Mouse (Mus musculus): ENCODE data around the gene Pnn.
"Not testable (repeated sequence)": the region's sequence is repeated elsewhere in the genome, so short reads cannot be mapped to it uniquely, and the experiment has no call there.

The Pnn gene

GRCm38 (mm10) chr12:59066448-59067077 lies at the start of gene Pnn:
Pnn (plus strand) TSS chr12:59066884.
- DNase-seq (ENCODE audit: low spot score): peak; percentile 98

DNA sequence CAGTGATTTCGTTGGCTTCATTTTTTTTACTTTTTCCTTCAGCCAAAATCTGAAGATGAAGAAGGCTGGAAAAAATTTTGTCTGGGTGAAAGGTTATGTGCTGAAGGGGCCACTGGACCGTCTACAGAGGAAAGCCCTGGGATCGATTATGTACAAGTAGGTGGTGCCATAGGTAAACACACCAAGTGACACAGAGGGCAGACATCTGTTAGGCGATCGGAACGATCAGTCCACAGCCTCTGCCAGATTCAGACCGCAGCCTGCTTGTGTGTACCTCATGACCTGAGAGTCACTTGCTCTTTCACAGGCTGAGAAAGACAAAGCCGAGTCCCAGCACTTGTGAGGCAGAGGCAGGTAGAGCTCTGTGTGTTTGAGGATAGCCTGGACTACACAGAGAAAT lies 48.7 kb upstream of the Pnn start:
- no peak for DNase-seq (ENCODE audit: low spot score)

GRCm38 (mm10) chr12:59019891-59020290 lies 46.8 kb upstream of the Pnn start:
- DNase-seq (ENCODE audit: low spot score): no peak

- no peak for DNase-seq (ENCODE audit: low spot score)
Observed at GRCm38 (mm10) chr12:59021306-59021705, 45.4 kb upstream of the Pnn start.

DNA sequence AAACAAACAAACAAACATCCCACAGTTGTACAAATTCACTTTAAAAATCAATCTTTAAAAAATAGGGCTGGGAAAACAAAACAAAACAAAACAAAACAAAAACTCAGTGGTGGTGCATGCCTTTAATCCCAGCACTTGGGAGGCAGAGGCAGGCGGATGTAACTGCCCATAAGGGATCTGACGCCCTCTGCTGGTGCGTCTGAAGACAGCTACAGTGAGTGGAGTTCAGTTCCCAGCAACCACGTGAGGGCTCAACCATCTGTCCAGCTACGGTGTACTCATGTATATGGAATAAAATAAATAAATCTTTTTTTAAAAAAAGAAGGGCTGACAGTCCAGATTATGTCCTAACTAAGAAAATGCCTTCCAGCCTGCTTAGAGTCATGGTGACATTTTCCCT lies 34.6 kb upstream of the Pnn start:
- DNase-seq (ENCODE audit: low spot score): no peak

DNA sequence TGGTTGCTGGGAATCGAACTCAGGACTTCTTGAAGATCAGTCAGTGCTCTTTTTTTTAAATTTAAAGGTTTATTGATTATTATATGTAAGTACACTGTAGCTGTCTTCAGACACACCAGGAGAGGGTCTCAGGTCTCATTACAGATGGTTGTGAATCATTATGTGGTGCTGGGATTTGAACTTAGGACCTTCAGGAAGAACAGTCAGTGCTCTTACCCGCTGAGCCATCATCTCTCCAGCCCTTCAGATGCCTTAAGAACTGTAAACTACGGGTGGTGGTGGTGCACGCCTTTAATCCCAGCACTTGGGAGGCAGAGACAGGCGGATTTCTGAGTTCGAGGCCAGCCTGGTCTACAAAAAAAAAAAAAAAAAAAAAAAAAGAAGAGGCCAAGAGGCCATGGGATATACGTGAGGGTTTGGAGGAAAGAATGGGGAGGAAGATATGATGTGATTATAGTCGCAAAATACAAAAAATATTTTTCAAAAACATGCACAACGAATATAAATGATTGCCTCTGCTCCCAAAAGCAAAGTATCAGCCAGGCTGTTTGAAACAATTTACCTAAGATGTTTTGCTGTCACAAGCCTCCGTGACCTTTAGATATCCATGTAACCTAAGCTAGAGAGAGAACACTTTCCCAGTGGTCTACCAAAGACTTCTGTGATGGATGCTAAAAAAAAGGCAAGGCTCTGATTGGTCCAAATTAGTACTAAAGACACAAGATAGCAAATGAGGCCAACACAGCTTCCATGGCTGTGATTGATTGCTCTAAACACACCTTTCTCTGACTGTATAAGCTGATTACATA lies 27.3 kb upstream of the Pnn start:
- no peak for DNase-seq (ENCODE audit: low spot score)

- DNase-seq (ENCODE audit: low spot score): peak; percentile 91
Observed at GRCm38 (mm10) chr12:59039971-59040844, 26.5 kb upstream of the Pnn start.

DNA sequence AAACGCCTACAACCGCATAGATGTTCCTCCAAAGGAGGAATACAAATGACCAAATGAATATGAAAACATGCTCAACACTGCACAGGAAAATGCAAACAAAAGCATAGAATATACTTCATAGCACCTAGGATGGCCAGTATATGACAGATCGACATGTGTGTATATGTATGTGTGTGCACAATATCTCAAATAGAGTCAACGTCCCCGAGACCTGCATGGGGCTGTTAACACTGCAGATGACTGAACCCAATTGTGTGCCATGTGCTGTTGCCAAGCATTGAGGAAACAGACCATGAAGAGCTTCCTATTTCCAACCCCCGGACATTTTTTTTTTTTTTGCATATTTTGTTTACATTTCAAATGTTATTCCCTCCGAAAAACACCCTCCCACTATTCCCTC lies 25.8 kb upstream of the Pnn start:
- DNase-seq (ENCODE audit: low spot score): no peak

DNA sequence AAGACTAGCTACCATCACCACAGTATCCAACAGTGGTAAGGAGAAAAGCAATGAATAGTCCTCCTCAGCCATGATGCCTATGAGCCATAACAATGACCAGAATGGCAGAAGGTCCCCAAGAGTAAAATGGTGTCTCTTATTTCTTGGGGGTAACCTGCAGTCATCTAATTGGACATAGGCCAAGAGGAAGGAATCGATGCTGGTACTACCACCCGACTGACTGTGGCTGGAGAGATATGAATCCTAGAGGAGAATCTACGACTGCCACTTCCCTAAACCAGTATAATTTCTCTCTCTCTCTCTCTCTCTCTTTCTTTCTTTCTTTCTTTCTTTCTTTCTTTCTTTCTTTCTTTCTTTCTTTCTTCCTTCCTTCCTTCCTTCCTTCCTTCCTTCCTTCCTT lies 14.2 kb upstream of the Pnn start:
- no peak for DNase-seq (ENCODE audit: low spot score)

DNA sequence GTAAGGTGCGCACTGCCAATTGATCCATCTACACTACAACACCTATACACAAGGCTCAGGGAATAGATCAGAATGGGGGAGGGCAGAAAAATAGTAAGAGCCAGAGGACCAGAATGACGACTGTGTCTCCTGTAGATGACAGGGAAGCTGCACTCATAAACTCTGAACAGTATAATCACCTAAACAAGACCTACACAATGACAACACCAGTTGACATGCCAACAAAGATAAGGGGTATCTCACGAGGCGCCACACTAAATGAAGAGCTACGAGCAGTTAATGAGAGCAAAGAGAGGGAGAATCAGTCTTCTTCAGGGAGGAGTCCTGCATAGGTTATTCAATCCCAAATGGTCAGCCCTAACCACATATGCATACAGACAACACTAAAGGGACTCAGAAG lies 13.5 kb upstream of the Pnn start:
- no peak for DNase-seq (ENCODE audit: low spot score)

DNA sequence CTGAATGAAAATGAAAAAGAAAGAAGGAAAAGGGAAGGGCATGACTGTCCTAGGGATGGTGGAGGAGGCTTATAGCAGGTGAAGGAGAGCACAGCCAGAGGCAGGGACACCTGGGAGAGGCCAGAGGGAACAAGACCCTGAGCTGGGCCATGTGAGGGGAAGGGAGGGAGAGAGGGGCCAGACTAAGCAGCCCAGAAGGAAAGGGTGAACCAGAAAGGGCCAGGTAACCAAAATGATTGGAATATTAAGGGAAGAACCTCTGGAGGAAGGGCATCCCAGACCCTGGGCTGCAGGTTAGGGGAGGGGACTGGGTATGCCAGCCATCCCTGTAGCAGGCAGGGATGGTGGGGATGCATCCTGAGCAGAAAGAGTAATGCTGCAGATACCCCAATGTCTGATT lies 12.7 kb upstream of the Pnn start:
- no peak for DNase-seq (ENCODE audit: low spot score)

DNA sequence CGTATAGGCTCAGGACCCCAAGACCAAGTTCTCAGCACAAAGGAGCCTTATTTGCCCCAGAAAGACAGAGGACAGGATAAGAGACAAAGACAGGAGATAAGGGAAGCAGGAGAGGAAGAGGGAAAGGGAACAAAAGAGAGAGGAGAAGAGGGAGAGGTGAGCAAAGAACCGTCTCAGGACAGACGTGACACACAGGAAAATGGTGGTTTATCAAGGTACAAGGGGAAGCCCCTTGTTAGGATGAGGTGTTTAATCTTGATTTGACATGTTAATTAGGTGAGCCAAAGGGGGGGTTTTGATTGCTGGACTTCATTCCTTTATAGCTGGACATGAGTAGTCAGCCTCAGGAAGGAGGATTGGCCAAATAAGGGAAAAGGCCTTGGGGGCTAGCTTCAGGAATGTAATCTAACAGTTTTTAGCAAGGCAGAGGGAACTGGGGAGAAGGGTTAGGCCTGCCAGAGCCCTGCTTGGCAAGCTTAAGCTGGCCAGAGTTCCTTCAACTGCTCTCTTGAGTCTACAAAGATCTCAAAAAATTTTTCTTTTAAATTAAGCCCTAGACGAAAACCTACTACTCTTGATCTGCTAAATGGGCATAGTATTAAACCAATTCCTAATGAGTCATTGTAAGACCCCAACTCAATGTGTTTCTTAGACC lies 11.4 kb upstream of the Pnn start:
- no peak for DNase-seq (ENCODE audit: low spot score)

DNA sequence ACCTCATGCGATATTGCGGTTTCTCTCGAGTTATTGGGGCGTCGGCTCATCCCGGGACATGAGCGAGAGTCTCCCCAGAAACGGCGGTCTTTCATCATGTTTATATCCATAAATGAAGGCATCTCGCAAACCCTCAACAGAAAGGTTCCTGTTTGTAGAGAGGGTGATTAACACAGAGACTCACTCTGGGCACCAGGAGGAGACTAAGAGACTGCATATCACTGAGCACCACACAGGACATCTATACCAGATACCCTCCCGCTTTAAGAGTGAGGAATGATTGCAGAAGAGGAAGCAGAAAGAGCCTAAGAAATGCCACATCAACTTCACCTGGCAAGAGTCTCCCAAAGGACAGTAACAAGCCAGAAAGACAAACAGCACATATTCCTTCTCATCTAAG lies 10.5 kb upstream of the Pnn start:
- no peak for DNase-seq (ENCODE audit: low spot score)

DNA sequence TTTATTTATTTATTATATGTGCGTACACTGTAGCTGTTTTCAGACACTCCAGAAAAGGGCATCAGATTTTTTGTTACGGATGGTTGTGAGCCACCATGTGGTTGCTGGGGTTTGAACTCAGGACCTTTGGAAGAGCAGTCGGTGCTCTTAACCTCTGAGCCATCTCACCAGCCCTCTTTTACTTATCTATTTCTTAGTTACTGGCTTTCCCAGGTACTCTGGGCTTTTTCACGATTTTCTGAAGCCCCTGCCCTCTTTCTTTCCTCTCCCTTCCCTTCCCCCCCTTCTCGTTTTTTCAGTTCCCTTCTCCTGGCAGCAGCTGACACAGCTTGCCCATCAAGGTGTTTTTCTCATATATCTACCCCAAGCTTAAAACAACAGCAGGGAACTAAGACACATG lies 8.4 kb upstream of the Pnn start:
- not testable (repeated sequence) for DNase-seq (ENCODE audit: low spot score)

GRCm38 (mm10) chr12:59060322-59060721 lies 6.4 kb upstream of the Pnn start:
- DNase-seq (ENCODE audit: low spot score): no peak

DNA sequence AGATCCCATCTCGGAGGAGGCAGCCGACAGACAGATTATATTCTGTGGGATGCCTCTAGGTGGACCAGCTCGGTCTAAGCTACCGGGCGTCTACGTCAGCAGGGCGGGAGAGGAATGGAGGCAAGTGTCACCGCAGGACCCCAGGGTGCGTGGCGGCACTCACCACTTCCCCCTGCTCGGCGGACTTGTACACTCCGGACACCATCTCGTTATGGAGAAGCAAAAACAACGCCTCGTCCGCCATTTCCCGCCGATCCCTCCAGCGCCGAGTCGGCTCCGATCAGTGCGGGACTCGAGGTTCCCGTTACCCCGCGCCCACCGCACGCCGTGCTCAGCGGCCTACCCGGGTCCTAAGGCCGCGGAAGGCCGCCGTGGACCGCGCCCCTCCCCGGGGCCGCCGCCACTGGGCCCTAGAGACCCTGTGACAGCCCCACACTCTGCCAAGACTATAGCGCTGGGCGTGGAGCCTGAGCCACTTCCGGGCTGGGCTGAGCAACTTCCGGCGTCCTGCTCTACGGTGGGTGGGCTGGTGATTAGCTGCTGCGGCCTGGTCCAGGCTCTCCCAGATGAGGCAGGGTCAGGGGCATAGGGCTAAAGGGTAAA lies 5.6 kb upstream of the Pnn start, which contains the start of gene Trappc6b:
TSS of gene Trappc6b (minus strand) at position 480 of the 603 bp plus-strand sequence.
- DNase-seq (ENCODE audit: low spot score): peak; percentile 90

DNA sequence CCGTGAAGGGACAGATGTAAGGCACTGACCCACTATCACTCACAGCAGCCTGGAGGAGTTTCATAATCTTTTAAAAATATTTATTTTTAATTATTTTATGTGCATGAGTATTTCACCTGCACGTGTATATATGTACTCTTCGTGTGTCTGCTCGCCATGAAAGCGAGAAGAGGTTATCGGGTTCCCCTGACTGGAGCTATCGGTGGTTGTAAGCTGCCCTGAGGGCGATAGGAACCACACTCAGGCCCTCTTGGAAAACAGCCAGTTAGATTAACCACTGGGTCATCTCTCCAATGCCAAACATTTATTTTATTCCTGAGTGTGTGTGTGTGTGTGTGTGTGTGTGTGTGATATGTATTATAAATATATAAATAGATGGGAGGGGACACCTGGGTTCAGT lies 1.8 kb upstream of the Pnn start:
- no peak for DNase-seq (ENCODE audit: low spot score)

DNA sequence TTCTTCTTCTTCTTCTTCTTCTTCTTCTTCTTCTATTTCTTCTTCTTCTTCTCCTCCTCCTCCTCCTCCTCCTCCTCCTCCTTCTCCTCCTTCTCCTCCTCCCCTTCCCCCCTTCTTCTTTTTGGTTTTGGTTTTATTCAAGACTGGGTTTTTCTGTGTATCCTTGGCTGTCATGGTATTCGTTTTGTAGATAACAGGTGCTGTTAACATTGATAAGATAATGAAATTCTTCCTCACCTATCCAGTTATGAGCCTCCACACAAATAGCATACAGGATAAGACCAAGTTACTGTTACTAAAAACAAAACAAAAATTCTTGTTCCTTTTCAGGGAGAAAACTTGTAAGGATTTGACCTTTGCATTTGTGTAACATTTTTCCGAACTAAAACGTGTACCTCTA lies 908 bp upstream of the Pnn start:
- DNase-seq (ENCODE audit: low spot score): no peak

DNA sequence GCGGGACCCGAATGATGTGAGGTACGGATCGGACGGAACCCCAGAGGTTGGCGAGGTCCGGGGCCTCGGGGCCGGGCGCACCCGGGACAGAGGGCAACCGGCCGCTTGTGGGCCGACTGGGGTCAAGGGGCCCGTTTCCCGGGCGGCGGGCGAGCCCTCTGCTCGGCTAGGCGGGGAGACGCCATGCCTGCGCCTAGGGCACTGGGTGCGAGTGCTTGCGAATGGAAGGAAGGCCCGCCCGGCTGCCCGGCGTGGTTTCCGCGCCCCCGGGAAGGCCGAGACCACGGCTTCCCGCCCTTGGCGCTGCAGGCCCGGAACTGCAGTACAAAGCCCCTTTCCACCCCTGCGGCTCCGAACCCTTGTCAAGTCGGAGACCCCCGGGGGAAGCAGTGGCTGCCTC lies 411 bp downstream of the Pnn start:
- DNase-seq (ENCODE audit: low spot score): peak; percentile 38

DNA sequence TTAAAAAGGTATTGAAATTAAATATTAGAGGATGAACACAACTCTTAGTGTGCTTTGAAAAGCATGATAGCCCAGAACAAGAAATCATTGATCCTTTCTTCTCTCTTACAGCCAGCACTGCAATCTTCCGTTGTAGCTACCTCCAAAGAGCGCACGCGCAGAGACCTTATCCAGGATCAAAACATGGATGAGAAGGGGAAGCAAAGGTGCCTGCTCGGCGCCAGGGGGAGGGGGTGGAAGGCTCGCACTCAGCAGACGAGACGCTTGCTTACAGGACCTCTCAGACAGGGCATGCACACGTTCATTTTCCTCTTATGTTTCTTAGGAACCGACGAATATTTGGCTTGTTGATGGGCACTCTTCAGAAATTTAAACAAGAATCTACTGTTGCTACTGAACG lies 2.1 kb downstream of the Pnn start:
- no peak for DNase-seq (ENCODE audit: low spot score)

DNA sequence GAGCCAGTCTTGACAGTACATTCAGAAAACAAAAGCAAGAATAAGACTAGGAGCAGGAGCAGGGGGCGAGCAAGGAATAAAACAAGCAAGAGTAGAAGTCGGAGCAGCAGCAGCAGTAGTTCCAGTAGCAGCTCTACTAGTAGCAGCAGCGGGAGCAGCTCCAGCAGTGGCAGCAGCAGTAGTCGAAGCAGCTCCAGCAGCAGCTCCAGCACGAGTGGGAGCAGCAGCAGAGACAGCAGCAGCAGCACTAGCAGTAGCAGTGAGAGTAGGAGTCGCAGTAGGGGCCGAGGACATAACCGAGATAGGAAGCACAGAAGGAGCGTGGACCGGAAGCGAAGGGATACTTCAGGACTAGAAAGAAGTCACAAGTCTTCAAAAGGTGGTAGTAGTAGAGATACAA lies 5.6 kb downstream of the Pnn start:
- no peak for DNase-seq (ENCODE audit: low spot score)

- DNase-seq (ENCODE audit: low spot score): no peak
Observed at GRCm38 (mm10) chr12:59074052-59074451, 7.4 kb downstream of the Pnn start.
